Mouse (Mus musculus) c-Kit-negative CD71-positive TER-119-positive erythroid progenitor cells, embryonic 14.5 days (primary cell): Measurements from ENCODE around the gene Rtn4ip1.

Experiments
- DNase-seq: peaks from one replicate; pipeline ENCODE4 v3.0.0-alpha.2; 2013; ENCODE audit warnings: low read depth, low spot score

Rtn4ip1 gene

GRCm38 (mm10) chr10:44002004-44002940 lies 100.7 kb downstream of the Rtn4ip1 start:
- DNase-seq, result no peak

- no peak for DNase-seq
Measured at GRCm38 (mm10) chr10:44002995-44003524, 101.5 kb downstream of the Rtn4ip1 start.

GRCm38 (mm10) chr10:44003551-44004151 lies 102.0 kb downstream of the Rtn4ip1 start:
- no peak for DNase-seq

GRCm38 (mm10) chr10:44004221-44004751 lies 102.7 kb downstream of the Rtn4ip1 start:
- no peak for DNase-seq

GRCm38 (mm10) chr10:44005677-44006641 lies 104.4 kb downstream of the Rtn4ip1 start:
- no peak for DNase-seq
